Mouse (Mus musculus) thymus, adult 18-20 months (tissue): ENCODE data around the gene Fubp3.
A peak's percentile ranks its signal among the peaks of the same experiment; 100 is the strongest.
"Not testable (repeated sequence)": the region's sequence is repeated elsewhere in the genome, so short reads cannot be mapped to it uniquely, and the experiment has no call there.

Experiments used
- DNase-seq, 2 experiments: peaks; one replicate each; pipeline ENCODE4 v3.0.0; 2022; ENCODE audit warnings: mixed read lengths in 2 of 2

Gene Fubp3

DNA sequence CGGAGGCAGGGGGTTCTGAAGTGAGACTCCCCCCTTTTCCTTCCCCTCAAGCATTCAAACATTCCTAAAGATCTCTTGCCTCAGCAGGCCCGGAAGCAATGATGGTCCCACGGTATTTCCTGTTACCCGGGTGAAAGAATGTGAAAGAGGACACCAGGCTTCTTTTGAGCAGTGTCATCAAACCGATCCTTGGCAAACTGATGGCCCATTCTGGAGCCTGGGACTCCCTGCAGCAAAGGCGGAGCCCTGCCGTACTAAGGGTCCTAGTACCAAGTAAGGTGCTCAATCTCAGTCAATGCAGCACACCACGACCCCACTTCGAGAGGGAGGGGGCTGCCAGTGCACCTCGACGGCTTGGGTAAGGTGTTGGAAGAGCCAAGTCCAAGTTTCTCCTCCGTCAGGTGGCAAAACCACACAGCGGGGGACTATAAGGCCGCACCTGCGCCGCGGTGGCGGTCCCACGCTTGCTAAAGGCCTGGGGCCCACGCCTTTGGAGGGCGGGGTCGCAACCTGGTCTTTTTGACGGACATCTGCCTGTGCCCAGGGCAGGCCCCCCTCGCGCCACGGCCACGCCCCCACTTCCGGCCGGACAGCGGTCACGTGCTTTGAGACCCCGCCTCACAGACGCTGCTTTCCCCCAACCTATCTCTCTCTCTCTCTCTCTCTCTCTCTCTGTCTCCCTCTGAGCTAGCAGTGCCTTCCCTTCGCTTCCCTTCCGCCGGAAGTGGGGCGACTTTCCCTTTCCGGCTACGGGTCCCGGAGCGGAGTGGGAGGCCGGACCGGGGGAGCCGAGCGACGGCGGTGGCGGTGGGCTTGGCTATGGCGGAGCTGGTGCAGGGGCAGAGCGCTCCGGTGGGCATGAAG, at the start of gene Fubp3:
TSS of gene Fubp3 (plus strand) at position 601 of the 864 bp plus-strand sequence.
- DNase-seq, result peak; percentile 64 to 75

DNA sequence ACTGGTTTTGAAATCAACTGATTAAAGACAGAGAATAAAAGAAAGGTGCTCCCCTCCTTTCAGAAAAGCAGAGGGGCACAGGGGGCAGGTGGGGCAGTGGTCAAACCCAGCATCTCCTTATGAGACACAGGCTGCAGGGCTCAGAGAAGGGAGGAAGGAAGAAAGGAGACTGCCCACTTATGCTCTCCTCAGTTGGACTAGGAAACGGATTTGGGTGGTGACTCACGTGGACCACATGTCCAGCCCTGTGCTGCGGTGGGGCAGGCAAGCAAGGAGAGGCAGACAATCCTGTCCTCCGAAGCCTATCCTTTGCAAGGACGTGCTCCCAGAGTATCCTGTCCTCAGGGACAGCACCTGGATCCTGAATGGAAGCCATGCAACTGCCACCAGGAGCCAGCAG, 47.8 kb upstream of the Fubp3 start:
- no peak for DNase-seq

DNA sequence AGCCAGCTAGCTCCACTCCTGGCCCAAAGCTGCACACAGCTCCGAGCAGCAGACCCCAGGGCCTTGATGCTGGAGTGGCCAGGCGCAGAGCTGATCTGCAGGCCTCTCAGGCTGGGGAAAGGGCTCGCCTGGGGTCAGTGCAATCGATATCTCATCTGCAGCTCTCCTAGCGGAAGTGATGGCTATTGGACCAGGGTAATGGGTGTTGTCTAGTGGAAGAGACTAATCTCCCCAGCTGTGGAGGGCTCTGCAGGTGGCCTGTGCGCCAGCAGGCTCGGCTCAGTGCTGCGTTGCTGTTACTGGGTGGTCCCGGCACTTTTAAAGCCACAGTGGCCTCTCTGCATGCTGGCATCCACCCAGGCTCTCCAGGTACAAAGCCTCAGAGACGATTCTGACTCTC, 46.7 kb upstream of the Fubp3 start:
- no peak for DNase-seq

DNA sequence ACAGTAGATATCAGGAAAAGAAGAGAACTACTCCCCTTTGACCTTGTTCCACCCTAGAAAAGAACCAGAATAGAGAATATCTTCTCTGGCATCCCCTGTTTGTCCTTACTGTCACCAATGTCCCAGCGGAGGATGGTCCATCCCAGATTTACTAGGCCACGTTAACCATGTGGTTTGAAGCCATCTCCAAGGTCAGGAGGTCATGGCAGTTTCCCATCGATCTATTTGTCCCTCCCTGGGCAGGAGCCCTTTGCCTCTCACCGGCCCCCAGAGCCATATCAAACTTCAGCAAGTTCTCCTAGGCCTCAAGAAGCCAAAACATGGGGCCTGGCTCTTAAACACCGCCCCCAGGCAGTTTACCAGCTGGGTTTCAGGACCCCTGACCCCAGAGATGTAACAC, 42.2 kb upstream of the Fubp3 start:
- DNase-seq, result no peak

DNA sequence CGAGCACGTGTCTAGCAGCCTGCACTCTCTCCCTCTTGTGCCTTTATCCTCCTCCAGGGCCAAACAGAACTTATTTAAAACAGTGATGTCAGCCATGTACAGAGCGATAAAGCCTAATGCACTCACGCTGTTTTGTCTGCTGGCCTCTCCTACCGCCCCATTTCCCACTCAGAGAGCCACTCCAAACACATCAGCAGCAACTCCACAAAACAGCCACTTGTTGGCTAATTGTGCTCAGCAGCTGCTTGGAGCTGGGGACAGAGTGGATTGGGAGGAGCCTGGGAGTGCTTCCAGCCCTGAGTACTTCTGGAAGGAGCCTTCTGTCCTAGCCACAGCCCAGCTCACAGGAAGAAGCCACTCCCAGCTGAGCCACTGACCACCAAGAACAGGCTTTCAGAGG, 35.4 kb upstream of the Fubp3 start:
- DNase-seq, result no peak

DNA sequence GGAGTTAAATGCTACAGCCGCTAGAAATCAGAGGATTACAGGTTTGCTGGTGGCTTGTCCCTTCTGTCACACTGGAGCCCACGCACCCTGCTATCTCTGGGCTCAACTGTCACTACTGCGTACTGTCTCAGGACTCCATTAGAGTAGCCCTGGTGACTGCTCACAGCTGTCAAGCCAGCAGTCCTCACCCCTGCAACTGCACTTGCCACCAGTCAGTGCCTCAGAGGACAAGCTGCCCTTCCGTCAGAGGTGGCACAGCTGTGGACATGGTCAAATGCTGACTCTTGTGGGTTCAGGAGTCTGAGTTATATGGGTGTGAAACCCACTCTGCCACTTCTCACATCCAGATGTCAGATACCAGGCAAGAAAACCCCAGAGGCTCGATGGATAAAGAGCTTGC, 33.7 kb upstream of the Fubp3 start:
- no peak for DNase-seq

DNA sequence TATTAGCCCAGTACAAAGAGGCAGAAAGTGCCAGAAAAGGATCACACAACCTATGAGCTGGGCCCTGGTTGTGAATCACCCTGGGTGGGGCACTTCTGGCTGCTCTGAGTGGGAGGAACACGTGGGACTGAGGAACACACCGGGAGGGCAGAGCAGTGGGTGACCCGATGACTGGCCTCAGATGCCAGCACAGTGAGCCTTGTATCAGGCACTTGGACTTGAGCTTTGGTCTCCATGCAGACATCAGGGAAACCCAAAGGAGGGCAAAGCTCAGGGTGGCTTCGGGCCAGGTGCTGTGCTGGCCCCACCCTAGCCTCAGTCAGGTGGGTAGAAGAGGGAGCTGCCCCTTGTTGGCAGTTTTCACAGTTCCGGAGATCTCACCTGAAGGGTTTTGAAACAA, 30.9 kb upstream of the Fubp3 start:
- DNase-seq, result no peak

DNA sequence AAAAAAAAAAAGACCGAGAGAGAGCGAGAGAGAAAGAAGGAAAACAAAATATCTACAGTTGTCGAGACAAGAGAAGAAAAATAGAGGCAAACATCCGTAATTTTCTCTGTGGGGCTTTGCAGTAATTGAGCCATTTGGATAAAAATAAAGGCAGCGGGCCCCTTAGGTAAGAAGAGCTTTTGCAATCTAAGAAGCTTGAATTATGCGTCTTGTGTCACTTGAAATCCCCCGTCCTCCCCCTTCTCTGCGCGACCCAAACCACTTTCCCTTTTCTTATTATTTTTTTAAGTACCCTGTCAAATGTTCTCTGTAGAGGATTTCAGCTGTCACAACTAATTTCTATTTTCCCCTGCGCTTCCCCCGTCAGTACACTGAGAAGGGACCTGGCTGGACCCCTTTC, 24.7 kb upstream of the Fubp3 start:
- DNase-seq, result no peak

DNA sequence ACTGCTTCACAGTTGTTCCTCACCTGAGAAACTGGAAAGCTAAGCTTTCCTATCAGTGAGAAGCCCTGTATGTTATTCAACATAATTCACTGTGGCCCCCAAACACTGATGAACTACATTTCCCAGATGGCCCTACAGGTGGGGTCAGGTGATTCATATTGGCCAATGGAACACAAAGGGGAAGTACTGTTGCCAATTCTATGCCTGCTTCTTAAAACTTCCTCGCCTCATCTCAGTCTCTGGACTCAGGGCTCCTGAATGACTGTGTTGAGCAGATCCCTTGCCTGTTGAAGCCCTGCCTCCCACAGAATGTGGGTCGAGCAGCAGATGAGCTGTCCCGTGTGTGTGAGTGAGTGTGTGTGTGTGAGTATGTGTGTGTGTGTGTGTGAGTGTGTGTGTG, 21.9 kb upstream of the Fubp3 start:
- no peak for DNase-seq

DNA sequence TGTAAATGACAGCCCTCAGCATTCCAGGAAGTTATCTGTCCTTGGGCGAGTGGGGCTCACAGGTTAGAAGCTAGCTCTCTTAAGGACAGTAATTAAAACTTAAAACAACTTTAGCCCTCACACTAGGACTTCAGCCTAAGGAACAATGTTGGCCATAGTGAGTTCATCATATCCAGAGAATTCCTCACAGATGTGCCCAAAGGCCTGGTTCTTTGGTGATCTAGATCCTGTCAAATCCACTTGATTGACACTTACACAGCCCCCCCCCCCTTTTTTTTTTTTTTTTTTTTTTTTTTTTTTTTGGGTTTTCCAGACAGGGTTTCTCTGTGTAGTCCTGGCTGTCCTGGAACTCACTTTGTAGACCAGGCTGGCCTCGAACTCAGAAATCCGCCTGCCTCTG, 21.1 kb upstream of the Fubp3 start:
- not testable (repeated sequence) for DNase-seq

DNA sequence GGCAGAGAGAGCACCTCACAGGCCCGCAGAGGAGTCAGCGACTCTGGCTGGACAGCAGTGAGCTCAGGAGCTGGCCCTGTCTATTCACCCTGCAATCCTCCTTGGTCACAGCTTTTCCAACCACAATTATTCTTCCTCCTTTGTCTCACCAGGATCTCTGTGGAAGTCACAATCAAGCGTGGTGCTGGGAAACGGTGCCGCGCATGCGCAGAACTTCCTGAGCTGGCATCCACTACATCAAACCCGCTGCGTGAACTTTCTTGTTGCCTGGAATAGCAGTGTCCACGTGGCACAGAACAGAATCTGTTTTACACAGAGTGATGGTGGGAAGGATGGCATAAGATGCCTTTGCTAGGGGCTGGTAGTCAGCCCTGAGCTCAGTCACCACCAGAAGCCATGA, 20.5 kb upstream of the Fubp3 start:
- DNase-seq, result no peak

DNA sequence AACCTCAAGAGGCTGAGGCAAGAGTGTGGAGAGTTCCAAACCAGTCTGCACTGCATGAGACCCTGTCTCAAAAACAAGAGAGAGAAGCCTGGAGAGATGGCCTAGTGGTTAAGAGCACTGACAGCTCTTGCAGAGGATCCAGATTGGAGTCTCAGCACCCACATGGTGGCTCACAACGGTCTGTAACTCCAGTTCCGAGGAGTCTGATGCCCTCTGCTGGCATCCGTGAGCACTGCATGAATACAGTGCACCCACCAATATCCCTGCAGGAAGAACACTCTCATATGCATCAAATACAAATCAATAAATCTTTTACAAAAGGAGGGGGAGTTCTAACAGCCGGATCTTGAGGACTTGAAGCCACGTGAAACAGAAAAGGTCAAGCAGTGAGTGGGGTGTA, 17.8 kb upstream of the Fubp3 start:
- no peak for DNase-seq

DNA sequence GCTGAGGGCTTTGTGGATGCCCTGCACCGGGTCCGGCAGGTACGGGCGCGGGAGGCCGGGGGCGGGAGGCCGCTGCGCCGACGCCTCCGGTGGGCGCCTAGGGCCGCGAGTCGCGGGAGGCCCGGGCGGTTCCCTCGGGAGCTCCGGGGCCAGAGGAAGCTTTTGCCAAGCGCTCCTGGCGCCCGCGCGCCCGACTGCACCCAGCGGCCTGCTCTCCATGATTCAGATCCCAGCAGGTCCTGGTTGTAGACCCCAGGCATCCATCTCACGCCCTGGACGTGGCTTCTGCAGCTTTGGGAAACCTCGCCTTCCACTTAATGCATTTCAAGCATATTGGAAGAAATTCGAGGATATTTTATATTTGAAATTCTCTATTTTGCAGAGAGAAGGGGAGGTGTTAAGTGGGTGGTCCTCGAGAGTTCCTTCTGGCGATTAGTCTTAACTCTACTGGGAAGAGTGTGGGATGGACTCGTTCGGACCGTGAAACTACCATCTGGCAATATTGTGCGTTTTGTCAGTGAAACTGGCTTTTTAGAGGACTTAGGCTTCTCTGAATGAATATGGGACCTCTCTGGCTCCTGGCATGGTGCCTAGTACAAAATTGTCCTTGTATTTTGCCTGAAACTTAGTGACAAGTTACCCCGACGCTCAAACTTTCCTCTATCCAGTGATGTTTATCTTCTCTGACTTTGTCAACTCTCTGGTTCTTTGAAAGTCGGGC, 624 bp downstream of the Fubp3 start:
- DNase-seq, result no peak

DNA sequence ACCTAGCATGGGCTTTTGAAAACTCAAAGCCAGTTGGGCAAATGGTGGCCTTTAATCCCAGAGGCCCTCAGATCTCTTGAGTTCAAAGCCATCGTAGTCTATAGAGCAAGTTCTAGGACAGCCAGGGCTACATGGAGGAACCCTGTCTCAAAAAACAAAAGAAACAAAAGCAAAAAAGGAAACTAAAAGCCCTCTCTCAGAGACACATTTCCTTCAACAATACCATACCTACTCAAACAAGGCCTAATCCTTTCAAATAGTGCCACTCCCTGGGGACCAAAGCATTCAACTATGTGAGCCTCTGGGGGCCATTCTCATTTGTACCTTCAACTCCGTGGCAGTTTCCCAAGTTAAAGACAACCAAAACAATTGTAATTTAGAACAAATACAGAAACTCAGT, 9.2 kb downstream of the Fubp3 start:
- no peak for DNase-seq

DNA sequence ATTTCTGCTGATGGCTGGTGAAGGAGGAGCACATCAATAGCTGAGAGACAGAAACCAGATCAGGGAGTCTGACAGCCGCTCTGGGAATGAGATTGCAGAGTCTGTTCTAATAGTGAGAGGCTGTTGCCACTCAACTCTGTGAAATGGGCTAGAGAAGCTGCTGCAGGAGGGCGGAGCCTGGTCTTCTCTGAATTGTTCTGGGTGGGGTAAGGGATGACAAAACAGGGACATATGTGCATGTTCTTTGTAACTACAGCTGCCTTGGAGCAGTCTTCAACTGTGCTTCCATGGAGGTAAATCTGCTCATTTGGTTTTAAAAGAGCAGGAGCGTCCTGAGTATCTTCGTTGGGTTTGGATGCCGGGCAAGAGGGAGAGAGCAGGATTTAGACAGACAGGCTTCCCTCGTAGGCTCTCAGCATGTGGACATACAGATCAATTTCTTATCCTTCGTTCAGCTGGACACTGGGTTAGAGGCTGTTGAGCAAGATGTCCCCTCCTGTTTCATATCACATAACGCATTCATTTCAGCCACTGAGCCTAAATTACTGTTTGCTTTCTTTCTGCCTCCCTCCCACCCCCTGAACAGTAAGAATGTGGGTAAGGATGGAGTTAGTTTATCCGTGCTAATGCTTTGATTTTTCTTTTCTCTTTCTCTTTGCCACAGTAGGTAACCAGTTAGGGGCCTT, 19.5 kb downstream of the Fubp3 start:
- DNase-seq, result no peak

DNA sequence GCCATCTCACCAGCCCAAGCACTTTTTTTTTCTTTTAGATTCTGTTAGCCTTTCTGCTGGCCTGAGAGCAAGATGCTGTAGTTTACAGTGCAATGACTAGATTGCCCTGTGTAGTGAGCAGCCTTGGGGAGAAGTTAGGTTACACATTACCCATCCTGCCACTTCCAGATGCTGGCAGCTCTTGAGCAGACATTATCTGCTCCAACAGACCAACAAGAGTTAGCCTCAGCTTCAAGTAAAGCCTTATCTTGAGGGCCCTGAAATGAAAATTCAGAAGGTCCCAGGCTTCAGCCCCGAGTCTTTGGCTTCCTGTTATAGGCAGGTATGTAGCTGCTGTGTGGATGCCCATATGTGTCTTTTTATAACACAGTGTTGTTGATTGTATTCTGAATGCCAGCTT, 35.1 kb downstream of the Fubp3 start:
- no peak for DNase-seq

DNA sequence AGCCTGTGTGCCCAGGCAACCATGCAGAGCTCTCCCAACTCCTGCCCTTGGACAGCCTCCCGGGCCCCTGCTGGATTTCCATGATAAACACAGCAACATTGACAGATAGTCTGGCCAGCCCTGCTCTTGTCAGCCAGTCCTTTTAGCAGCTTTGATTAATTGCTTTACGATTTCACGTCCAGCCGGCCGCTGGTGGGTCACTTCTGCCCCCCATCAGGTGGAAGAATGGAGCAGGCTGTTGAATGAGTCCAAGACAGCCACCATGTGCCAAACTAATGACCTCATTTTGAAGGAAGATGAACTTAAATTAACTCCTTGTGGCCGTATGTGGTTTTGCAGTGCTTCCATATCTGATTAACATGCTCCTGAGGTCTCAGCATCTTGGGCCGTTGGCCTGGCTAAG, 37.4 kb downstream of the Fubp3 start:
- DNase-seq, result no peak

DNA sequence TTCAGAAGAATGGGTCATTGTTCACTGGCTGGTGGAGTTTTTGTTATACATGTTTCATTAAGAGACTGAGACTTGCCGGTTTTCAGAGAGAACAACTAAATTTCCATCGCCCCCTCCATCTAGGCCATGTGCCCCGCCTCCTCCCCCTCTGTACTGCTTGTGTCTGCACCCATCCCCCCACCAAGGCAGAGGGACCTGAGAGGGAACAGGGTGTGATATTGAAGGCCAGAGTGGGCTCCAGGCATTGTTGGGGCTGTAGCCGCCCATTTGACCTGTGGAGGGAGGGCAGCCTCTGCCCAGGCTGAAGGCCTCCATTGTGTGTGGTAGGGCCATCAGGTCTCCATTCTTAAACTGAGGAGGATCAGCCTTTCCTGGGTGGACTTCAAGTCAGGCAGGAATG, 38.5 kb downstream of the Fubp3 start:
- DNase-seq, result no peak

DNA sequence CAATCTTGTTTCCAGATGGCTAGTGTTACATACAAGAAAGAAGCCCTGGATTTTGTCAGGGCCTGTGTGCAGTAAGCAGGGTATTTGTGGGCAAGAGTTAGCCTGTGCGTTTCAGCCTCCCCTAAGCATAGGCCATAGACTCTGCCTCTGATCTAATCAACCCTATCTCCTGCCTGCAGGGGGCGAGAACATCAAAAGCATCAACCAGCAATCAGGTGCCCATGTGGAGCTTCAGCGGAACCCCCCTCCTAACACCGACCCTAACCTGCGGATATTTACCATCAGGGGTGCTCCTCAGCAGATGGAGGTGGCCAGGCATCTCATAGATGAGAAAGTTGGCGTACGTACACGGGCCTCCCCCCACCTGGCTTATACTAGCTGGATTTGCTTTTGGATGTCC, 38.9 kb downstream of the Fubp3 start:
- DNase-seq, result no peak

DNA sequence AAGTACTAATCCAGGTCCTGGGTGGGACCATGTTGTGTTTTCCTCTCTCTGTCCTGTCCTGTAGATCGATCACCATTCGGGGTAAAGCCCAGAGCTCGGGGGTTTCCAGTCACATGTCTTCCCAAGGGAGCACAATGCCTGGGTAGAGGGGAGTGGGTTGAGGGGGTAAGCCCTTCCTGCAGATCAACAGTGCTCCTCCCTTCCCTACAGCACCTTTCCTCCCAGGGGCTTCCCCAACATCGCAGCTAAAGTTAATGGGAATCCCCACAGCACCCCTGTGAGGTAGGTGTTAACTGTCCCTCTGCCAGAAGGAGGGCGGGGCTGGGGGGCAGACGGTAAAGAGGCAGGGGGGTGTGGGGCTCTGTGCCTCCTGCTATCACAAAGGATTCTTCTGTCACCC, 40.2 kb downstream of the Fubp3 start:
- no peak for DNase-seq

DNA sequence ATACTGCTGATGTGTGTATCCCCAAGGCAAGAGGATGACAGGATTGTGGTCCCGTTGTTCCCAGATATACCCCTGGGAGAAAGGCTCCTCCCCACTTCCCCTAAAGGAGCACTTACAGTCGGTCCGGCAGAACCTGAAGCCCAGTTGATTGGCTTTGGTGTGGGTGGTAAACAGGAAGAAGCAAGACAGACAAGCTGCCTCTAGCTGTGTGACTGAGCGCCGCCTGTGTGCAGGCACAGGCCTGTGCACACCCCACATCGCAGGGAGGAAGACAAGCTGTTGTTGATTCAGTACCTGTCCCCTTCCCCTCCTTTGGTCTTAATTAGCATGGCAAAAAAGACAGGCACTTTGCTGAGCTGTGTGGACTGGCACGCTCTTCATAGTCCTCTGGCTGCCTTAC, 41.3 kb downstream of the Fubp3 start:
- no peak for DNase-seq

DNA sequence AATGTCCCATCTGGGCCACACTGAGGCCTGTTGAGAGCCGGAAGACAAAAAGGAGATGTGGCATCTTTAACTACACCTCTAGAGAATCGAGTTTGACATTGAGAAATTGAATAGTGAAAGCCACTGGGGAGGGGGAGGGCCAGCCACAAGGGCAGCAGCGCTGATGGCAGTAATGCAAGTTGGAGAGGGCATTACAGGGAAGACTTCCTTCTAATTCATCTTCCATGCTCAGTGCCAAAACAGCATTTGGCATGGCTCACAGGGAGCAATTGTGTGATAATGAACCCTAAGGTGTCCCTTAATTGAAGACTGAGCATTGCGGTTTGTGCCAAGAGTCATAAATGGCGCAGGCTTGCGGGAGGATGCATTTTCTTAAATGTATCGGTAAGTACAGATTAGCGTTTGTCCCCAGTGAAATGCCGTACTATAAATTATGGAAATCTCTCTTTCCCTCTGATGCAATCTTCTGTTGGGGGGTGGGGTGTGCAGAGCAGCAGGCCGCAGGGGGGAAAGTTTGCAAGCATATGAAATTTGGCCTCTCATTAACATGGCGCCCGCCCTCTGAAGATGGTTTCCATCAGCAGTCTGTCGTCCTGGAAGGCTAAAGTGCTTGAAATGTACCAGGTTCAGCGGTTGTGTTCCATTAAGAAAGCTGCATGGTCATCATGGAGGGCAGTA, 46.2 kb downstream of the Fubp3 start:
- DNase-seq, result no peak

DNA sequence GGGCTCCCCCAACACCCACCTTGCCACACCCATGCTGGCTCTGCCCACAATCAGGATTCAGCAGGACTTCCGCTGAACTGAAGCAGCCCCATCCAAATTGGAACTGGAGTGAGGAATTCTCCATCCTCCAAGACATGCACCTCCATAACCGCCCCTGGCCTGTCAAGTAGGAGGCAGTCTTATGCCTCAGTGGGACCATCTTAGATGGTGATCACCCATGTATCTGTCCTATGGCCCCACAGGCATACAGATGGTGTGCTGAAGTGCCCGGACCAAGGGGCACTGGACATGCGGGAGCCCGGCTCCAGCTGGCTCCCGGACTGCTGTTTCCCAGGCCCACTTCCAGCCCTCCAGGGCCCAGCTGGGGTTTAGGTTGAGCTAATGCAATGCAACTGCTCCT, 46.8 kb downstream of the Fubp3 start:
- DNase-seq, result no peak
